Mouse (Mus musculus): ENCODE results near the gene Lgals4.

- TF ChIP-seq CTCF (IDR thresholded peaks at IDR 0.05; ENCODE audit: low read depth, low read length) (no peak), POLR2A (IDR thresholded peaks at IDR 0.05; ENCODE audit: extremely low read depth, insufficient read depth, low read length) (no peak)
Observed at GRCm38 (mm10) chr7:28807641-28808220, 25.9 kb upstream of the Lgals4 start.

Data from liver, adult 2 months (tissue).